Mouse (Mus musculus) heart, postnatal 25 days (tissue): Measurements from ENCODE around the gene Zfp866. TPM values are rescaled to one million over a fixed set of nuclear protein-coding genes. Genes with fewer than 3 reads are reported as not detected.
A peak's percentile ranks its signal among the peaks of the same experiment; 100 is the strongest.

Source experiments
- DNase-seq: peaks from one replicate; pipeline ENCODE4 v3.0.0; 2022; ENCODE audit warnings: low spot score
- intact Hi-C: fragments of 180-260 bp; cut with DNase I; formaldehyde crosslinking; loops from one replicate; pipeline ENCODE4 v1.15.1; 2025
- total RNA-seq, 2 experiments: library from RNA; stranded (reverse); gene quantifications; 2 replicates each; pipeline ENCODE4 v1.2.3; 2021

Zfp866 gene
- total RNA-seq, 2 experiments from 2014 or later = 15.5 to 19.4 TPM

DNA sequence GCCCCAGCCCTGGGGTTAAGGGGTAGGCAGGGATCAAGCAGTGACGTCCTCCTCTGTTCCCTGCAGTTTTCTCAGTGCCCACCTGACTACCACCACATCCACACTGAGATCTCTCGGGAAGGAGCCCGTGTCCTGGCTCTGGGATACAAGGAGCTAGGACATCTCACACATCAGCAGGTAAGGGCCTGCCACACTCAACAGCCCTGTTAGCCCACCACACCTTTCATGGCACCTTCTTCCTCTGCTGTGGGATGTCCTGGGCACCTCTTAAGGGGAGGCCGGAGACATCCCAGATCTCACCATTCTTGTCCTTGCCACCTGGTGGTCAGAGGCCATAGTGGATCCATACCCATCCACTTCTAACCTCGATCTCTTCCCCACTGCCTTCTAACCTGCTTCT lies 9.0 kb upstream of the Zfp866 start:
- no peak for DNase-seq
- intact Hi-C loops = no loop called here

DNA sequence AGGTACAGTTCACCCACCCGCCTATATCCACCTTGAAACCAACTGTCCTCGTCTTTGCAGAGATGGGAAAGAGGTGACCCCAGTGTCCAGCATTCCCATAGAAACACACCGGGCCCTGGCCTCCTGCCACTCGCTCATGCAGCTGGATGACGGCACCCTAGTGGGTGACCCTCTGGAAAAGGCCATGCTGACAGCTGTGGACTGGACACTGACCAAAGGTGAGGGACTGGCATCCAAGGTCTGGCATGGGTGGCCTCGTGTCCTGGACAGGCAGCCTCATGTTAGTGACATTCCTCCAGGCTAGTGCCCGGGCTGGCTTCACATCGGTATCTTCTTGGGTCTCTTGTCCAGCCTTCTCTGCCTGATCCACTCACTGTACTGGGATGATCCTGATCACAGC lies 8.3 kb upstream of the Zfp866 start:
- intact Hi-C loops = no loop called here
- DNase-seq = no peak

DNA sequence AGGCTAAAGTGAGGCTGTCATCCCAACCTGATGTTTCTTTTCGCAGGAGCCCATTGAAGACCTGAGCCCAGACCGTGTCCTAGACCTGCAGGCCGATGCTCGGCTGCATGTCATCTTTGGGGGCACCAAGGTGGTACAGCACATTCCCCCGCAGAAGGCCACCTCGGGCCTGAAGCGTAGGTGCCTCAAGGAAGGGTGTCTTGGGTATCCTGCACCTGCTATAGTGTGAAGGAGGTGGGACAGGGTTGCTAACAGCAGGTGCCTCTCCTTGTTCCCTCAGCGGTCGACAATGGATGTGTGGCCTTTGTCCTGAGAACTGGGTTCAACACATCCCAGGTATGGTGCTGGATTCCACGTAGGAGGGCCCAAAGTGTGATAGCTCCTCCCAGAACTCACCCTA lies 6.7 kb upstream of the Zfp866 start:
- DNase-seq = no peak
- intact Hi-C loops = no loop called here

DNA sequence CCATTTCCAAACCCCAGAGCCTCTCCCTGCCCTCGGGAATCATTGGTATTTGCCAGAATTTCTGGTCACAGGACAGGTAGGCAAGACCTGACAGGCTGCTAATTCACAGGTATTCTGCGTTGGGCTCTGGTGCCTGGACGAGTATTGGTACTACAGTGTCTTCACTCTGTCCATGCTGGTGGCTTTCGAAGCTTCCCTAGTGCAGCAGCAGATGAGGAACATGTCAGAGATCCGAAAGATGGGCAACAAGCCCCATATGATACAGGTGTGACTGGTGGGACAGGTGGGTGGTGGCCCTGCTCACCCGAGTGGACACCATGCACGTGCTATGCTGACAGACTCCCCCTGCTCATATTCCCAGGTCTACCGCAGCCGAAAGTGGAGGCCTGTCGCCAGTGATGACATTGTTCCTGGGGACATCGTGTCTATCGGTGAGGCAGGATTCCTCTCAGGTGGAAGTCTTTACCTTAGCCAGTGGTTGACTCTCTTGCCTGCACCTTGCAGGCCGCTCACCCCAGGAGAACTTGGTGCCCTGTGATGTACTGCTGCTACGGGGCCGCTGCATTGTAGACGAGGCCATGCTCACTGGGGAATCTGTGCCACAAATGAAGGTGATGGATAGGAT lies 5.9 kb upstream of the Zfp866 start:
- DNase-seq = no peak
- intact Hi-C loops = no loop called here

DNA sequence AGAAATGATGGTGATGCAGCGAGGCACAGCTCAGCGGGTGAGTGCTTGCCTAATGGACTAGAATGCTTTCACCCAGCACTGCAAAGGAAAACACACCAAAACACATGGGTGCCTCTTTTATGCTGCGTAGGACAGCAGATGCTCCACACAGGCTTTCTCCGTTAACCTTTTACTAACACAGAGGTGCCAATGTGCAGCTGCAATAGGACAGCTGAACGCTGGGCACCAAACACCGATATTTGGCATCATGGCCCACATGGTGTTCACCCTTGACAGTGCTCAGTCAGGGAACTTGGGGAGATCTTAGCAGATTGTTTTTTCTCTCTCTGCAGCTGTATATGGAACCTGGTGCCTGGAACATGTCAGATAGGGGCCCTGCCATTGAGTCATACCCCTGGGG lies 3.9 kb upstream of the Zfp866 start:
- intact Hi-C loops = loop anchor here (5.0 kb wide), 2 partner anchors 78 to 168 kb away; partner anchors contain the start of gene Zfp868
- DNase-seq = no peak

DNA sequence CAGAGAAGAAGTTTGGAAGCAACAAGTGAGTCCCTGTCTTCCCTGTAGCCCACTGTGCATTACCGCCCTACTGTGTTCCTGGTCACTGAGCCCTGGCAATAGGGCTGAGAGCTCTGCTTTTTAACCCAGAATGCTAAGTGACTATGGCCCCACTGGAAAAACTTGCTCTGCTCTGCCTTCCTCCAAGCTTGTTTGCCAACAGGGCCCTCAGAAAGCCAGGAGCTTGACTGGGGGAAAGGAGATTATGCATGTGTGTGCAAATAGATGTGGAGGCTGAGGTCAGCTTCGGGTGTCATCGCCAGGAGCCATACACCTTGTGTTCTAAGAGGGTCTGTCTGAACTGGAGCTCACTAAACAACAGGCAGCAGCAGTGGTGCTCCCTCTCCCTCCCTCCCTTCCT lies 3.1 kb upstream of the Zfp866 start:
- no peak for DNase-seq
- intact Hi-C loops = loop anchor here (5.0 kb wide), 2 partner anchors 77 to 167 kb away; partner anchors contain the start of gene Zfp868

DNA sequence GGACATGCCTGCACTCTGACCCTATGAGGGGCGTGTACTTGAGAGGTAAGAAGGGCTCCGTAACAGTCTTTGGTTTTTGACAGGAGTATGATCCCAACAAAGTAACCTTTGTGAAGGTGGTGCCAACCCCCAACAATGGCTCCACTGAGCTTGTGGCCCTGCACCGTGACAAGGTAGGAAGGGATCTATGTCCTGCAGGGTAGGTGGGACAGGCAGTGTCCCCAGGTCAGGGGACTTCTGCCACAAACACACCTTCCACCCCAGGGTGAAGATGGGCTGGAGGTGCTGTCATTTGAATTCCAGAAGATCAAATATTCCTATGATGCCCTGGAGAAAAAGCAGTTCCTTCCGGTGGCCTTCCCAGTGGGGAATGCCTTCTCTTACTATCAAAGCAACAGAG lies 2.7 kb upstream of the Zfp866 start:
- intact Hi-C loops = loop anchor here (5.0 kb wide), 2 partner anchors 76 to 166 kb away; partner anchors contain the start of gene Zfp868
- no peak for DNase-seq

DNA sequence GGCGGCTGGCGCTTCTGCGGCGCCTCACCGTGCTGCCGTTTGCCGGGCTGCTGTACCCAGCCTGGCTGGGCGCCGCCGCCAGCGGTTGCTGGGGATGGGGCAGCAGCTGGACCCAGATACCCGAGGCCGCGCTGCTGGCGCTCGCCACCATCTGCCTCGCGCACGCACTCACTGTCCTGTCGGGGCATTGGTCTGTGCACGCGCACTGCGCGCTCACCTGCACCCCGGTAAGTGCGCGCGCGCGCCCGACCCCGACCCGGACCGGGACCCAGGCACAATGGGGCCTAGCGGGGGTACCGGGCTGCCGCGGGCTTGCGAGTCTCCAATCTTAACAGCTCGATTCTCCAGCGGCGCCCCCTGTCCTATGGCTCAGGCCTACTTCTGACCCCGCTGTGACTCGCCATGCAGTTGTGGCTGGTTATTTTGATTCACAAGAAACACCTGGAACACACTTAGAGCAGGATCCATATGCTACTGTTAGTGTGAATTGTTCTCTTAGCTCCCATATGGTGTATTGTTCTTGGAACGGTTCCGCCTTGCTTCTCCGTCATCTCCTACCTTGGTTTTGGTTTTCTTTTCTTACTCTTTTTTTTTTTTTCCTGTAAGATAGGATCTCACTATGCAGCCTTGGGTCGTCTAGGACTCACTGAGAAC lies 564 bp upstream of the Zfp866 start:
- DNase-seq = no peak
- intact Hi-C loops = loop anchor here (2.0 to 5.0 kb wide), 3 partner anchors 15 to 164 kb away; partner anchors contain the start of gene Zfp868

DNA sequence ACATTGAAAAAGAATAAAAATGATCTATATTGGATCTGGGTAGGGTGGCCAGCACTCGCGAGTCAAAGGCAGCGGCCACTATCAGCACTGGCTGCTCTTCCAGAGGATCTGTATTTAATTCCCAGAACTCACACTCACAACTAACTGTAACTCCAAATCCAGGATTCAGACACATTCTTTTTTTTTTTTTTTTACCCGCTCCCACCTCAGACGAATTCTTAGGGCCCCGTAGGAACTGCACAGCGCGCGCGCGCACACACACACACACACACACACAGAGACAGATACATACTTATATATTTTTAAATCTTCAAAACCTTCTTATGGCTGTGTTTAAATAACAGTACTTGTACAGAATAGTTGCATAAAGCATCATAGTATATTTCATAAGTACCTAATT lies 614 bp downstream of the Zfp866 start:
- DNase-seq = no peak
- intact Hi-C loops = loop anchor here (2.0 to 5.0 kb wide), 3 partner anchors 14 to 163 kb away; partner anchors contain the start of gene Zfp868

DNA sequence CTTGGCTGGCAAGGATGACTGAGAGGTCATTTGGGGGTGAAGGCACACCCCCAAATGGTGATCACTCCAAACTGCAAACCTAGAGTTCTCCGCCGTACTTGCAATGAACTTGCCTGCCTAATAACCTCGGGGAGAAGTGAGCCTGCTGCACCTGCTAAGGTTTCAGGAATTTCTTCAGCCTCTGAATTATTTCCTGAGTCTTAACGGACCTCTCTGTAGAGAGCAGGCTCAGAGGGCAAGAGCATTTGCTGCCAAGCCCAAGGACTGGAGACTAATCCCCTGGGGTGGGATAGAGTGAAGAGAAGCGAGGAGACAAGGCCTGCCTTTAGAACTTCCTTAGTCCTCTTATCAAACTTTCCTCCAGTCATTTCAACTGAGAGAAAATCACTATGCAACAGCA lies 1.2 kb downstream of the Zfp866 start:
- intact Hi-C loops = loop anchor here (2.0 to 5.0 kb wide), 3 partner anchors 13 to 162 kb away; partner anchors contain the start of gene Zfp868

DNA sequence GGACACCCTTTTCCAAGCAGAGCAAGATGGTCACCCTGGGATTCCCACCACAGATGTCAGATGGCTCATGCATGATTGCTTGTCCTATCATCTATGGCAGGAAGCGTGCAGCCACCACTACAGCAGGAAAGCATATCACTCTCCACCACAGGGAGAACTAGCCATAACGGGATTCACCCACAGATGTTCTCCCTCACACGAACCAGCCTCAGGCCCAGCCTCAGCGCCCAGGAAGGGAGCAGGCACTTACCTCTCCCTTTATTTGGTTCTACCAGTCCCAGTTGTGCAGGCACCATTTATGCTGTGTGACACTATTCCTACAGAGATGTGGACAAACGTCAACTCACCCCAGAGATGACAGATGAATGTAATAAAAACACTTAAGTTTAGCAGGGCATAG lies 1.9 kb downstream of the Zfp866 start:
- DNase-seq = no peak
- intact Hi-C loops = no loop called here

More for the DNA sequence above, 1.2 kb downstream of the Zfp866 start:
- DNase-seq = no peak

DNA sequence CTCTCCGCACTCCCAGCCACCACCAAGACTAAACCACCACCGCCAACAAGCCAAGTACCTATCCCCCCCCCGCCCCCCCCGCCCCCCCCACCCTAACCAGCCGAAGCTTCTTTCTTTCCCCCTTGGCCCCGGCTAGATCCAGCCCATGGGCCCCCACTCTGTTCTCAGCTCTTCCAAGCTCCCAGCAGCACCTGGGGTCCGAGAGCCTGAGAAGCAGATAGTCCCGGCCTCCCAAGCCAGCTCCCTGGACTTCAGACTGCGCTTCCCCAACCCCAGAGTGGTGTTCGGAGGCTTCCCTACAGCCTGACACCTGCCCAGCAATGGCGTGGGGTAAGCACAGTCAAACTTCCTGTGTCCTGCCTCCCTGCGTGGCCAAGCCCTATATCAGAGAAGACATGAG lies 13.9 kb downstream of the Zfp866 start:
- DNase-seq = no peak
- intact Hi-C loops = loop anchor here (2.0 kb wide), 1 partner anchor 14 kb away; the partner anchor contains the start of genes Atp13a1 and Zfp866

DNA sequence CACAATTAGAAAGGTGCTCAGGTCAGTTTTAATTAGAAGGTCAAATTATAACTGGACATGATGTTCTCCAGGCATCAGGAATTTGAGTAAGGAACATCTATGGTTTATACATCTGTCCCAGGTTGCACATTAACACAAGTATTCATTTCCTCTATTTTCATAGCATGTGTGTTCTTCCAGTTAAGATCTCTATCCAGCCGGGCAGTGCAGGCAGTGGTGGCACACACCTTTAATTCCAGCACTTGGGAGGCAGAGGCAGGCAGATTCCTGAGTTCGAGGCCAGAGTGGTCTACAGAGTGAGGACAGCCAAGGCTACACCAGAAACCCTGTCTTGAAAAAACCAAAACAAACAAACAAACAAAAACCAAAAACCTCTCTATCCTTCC lies 15.8 kb downstream of the Zfp866 start:
- no peak for DNase-seq
- intact Hi-C loops = no loop called here

DNA sequence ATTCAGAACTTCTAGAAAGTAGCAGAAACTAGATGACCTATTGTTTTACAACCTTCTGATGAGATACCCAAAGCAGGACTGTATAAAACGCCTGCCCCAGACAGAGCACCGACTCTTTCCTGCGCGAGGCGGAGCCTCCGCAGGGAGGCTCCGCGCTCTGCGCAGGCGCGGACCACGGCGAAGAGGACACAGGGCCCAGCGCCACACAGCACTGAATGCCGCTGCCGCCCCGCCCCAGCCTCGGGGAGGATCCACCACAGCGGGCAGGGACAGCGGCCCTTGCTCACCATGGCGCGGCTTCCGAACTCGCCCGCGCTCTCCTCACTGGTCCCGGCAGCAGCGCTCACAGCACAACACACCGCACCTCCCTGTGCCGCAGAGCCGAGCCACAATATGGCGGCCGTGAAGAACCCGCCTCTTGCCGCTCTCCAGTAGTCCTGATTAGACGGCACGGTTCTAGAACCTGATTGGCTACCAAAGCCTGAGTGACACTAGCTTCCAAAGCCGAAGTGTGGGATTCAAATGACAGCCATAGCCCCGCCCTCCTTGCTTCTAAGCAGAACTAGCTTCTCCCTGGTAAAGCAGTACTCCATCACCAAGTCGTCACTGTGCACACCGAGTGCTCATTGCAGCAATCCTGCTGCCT lies 16.4 kb downstream of the Zfp866 start, which contains the start of gene Gm20422:
Gene Gm20422, minus strand, starts transcription at position 384 of the 646 bp plus-strand sequence.
- peak; percentile 85 for DNase-seq
- intact Hi-C loops = no loop called here

DNA sequence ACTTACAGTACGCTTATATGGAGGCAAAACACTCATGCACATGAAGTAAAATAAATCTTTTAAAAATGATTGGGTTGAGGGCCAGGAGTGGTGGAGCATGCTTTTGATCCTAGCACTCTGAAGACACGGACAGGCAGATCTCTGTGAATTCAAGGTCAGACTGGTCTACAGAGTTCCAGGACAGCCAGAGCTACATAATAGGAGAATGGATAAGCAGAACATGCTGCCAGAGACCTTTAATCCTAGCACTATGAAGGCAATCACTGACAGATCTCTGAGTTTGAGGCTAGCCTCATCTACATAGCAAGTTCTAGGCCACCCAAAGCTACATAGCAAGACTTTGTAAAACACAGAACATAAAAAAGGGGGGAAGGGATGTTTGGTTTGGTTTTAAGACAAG lies 18.9 kb downstream of the Zfp866 start:
- intact Hi-C loops = no loop called here
- no peak for DNase-seq

DNA sequence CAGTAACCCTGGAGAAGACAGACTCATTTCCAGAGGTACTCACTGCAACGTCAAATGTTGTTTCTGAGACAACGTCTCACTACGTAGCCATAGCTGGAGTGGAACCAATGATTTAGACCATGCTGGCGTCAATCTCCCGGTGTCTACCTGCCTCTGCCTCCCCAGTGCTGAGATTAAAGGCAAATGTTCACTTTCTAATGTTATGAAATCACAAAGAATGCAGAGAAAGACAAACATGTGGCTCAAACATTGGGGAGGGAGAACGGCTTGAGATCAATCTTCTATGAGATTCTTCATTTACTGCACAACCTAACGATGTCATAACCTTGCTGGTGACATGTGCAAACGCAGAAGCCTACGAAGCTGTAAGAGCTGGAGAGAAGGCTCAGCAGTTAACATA lies 19.8 kb downstream of the Zfp866 start:
- intact Hi-C loops = no loop called here
- no peak for DNase-seq

DNA sequence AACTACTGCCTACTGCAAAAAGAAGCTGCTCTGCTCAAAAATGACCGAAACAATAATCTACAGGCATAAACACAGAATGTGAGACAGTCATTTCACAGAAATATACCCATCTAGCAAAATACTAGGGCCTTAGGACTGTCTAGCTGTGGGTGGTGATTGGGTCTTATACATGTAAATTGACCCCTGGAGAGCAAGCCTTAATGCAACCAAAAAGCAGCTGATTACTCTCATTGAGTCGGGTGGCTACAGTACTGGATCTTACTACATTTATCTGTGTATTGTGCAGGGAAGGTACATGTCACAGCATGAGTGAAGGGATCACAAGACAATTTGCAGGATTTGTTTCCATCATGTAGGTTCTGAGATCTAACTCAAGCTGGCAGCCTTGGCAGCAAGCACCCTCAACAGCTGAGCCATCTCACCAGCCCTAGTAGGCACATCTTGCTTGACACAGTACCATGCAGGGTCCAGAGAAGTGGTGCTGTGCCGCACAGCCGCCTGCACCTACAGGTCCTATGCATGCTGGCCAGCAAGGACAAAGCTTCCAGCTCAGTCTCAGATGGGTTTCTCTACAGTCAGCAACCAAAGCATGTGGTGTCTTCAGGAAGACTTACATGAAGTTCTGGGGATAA lies 29.0 kb downstream of the Zfp866 start:
- intact Hi-C loops = no loop called here
- DNase-seq = no peak

DNA sequence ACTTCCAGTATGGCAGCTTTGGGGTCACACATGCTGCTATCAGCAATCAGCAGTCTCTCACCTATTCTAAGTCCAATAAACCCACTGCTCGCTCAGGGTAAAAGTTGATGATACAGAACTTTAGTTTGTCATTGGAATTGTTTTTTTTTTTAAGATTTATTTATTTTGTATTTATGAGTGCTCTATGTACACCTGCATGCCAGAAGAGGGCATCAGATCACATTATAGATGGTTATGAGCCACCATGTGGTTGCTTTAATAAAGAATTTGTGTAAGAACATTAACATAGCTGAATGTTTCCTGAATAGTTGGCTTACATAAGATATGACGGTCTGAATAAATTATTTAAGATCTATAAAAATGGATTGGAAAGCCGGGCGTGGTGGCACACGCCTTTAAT lies 32.7 kb downstream of the Zfp866 start:
- DNase-seq = no peak
- intact Hi-C loops = no loop called here

DNA sequence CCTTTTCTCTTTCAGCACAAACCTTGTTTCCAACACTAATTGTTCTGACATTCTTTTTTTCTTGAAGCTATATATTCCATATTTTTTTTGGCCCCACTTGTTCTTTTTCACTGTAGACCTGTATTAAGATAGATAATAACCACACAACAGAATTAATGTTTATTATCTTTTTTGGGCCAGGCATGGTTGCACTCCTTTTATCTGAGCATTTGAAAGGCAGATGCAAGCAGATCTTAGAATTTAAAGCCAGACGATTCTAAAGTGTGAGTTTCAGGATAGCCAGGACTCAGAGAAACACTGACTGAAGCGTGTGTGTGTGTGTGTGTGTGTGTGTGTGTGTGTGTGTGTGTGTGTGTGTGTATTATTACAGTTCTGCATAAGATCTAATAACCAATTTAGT lies 38.5 kb downstream of the Zfp866 start:
- intact Hi-C loops = no loop called here
- no peak for DNase-seq
